Mouse (Mus musculus) CH12.LX (cell line): Measurements from ENCODE around the gene Tcp11. TPM values are rescaled to one million over a fixed set of nuclear protein-coding genes. Genes with fewer than 3 reads are reported as not detected.

Experiments
- DNase-seq: peaks from one replicate; pipeline ENCODE4 v3.0.0-alpha.2; 2013; ENCODE audit errors: extremely low read depth
- H3K27ac ChIP-seq: 2 replicates; pipeline ENCODE4 v1.5.1; 2012; ENCODE audit warnings: low read depth, mild to moderate bottlenecking, control low read depth, moderate library complexity; ENCODE audit not compliant: insufficient read depth
- H3K27me3 ChIP-seq: replicated peaks from 2 replicates; pipeline ENCODE3; 2012; ENCODE audit warnings: inconsistent platforms
- H3K36me3 ChIP-seq, 2 experiments: replicated peaks in 1 of 2; 2 replicates each; pipeline versions ENCODE3 to v1.6.1; 2012; ENCODE audit warnings: inconsistent platforms in 1 of 2, low read length in 1 of 2, mild to moderate bottlenecking in 1 of 2, mixed read lengths in 1 of 2, moderate library complexity in 1 of 2; ENCODE audit not compliant: control insufficient read depth in 1 of 2, insufficient read depth in 1 of 2
- H3K4me1 ChIP-seq, 2 experiments: 2 replicates each; pipeline ENCODE4 v1.6.1; 2012; ENCODE audit warnings: inconsistent platforms in 1 of 2, moderate library complexity in 1 of 2; ENCODE audit not compliant: insufficient read depth in 2 of 2, control insufficient read depth in 1 of 2
- H3K4me2 ChIP-seq: 2 replicates; pipeline ENCODE4 v1.6.1; 2012; ENCODE audit warnings: low read depth, mild to moderate bottlenecking, control low read depth; ENCODE audit not compliant: poor library complexity, insufficient read depth, severe bottlenecking
- H3K4me3 ChIP-seq, 3 experiments: fragments of 150-350 bp in 1 of 3; sonication (generic) in 1 of 3; replicated peaks in 1 of 3; 2 replicates each; pipeline versions ENCODE3 to v1.5.1; 2011 to 2012; ENCODE audit warnings: low read depth in 2 of 3, low read length in 2 of 3, mild to moderate bottlenecking in 2 of 3, moderate library complexity in 2 of 3, control low read depth in 1 of 3, improper control_type of control experiment in 1 of 3, inconsistent platforms in 1 of 3, mixed read lengths in 1 of 3; ENCODE audit not compliant: poor library complexity in 1 of 3
- H3K79me2 ChIP-seq: replicated peaks from 2 replicates; pipeline ENCODE4 v1.6.1; 2012; ENCODE audit warnings: mild to moderate bottlenecking, moderate library complexity; ENCODE audit not compliant: control insufficient read depth, poor library complexity, insufficient read depth, severe bottlenecking; ENCODE audit errors: extremely low read depth
- H3K9ac ChIP-seq: 2 replicates; pipeline ENCODE4 v1.6.1; 2012; ENCODE audit warnings: low read depth, mild to moderate bottlenecking, control low read depth, moderate library complexity; ENCODE audit not compliant: insufficient read depth
- H3K9me3 ChIP-seq: replicated peaks from 2 replicates; pipeline ENCODE3; 2012; ENCODE audit warnings: low read length, inconsistent platforms, mixed read lengths
- BHLHE40 ChIP-seq: IDR thresholded peaks from 2 replicates; pipeline ENCODE4 v1.6.1; 2011; ENCODE audit warnings: mild to moderate bottlenecking, low read depth, low read length, improper control_type of control experiment
- CHD1 ChIP-seq: IDR thresholded peaks from 2 replicates; pipeline ENCODE4 v1.6.1; 2012; ENCODE audit warnings: low read depth, low read length, improper control_type of control experiment, inconsistent platforms
- CHD2 ChIP-seq: IDR thresholded peaks from 2 replicates; pipeline ENCODE4 v1.6.1; 2011; ENCODE audit warnings: low read length, improper control_type of control experiment
- ELF1 ChIP-seq: IDR thresholded peaks from 2 replicates; pipeline ENCODE4 v1.6.1; 2014; ENCODE audit warnings: low read depth, mild to moderate bottlenecking, inconsistent platforms, low read length, improper control_type of control experiment
- EP300 ChIP-seq: IDR thresholded peaks from 2 replicates; pipeline ENCODE4 v1.6.1; 2011; ENCODE audit warnings: low read length, improper control_type of control experiment
- GABPA ChIP-seq: IDR thresholded peaks from 2 replicates; pipeline ENCODE4 v1.6.1; 2012; ENCODE audit warnings: low read depth, low read length, improper control_type of control experiment, inconsistent platforms; ENCODE audit not compliant: insufficient replicate concordance
- IRF4 ChIP-seq: IDR thresholded peaks from 2 replicates; pipeline ENCODE4 v1.6.1; 2014; ENCODE audit warnings: low read depth, mild to moderate bottlenecking, inconsistent platforms, low read length, improper control_type of control experiment
- JUND ChIP-seq: conservative IDR thresholded peaks from 2 replicates; pipeline ENCODE4 v1.6.1; 2011; ENCODE audit warnings: low read depth, low read length, improper control_type of control experiment
- MAFK ChIP-seq: IDR thresholded peaks from 2 replicates; pipeline ENCODE4 v1.6.1; 2011; ENCODE audit warnings: low read length, improper control_type of control experiment; ENCODE audit not compliant: insufficient replicate concordance
- MAX ChIP-seq: IDR thresholded peaks from 2 replicates; pipeline ENCODE4 v1.6.1; 2011; ENCODE audit warnings: low read length, improper control_type of control experiment
- MAZ ChIP-seq: IDR thresholded peaks from 2 replicates; pipeline ENCODE4 v1.6.1; 2012; ENCODE audit warnings: low read depth, mild to moderate bottlenecking, inconsistent platforms, low read length, improper control_type of control experiment, moderate library complexity
- MEF2A ChIP-seq: IDR thresholded peaks from 2 replicates; pipeline ENCODE4 v1.6.1; 2014; ENCODE audit warnings: low read depth, mild to moderate bottlenecking, inconsistent platforms, low read length, improper control_type of control experiment, borderline replicate concordance
- MXI1 ChIP-seq: IDR thresholded peaks from 2 replicates; pipeline ENCODE4 v1.6.1; 2011; ENCODE audit warnings: mild to moderate bottlenecking, low read depth, low read length, improper control_type of control experiment
- NELFE ChIP-seq: IDR thresholded peaks from 2 replicates; pipeline ENCODE4 v1.6.1; 2011; ENCODE audit warnings: low read depth, low read length, improper control_type of control experiment
- NRF1 ChIP-seq: IDR thresholded peaks from 2 replicates; pipeline ENCODE4 v1.6.1; 2014; ENCODE audit warnings: low read depth, mild to moderate bottlenecking, inconsistent platforms, low read length, improper control_type of control experiment, moderate library complexity
- PAX5 ChIP-seq: IDR thresholded peaks from 2 replicates; pipeline ENCODE4 v1.6.1; 2012; ENCODE audit warnings: low read length, inconsistent platforms, mixed read lengths
- POLR2A ChIP-seq: IDR thresholded peaks from 2 replicates; pipeline ENCODE4 v1.6.1; 2011; ENCODE audit warnings: low read depth, mild to moderate bottlenecking, improper control_type of control experiment, low read length
- POLR2AphosphoS2 ChIP-seq: IDR thresholded peaks from 2 replicates; pipeline ENCODE4 v1.6.1; 2011; ENCODE audit warnings: low read depth, low read length, improper control_type of control experiment
- TBP ChIP-seq: conservative IDR thresholded peaks from 2 replicates; pipeline ENCODE4 v1.6.1; 2011; ENCODE audit warnings: low read depth, low read length, improper control_type of control experiment
- TCF12 ChIP-seq: IDR thresholded peaks from 2 replicates; pipeline ENCODE4 v1.6.1; 2014; ENCODE audit warnings: low read depth, mild to moderate bottlenecking, inconsistent platforms, low read length, improper control_type of control experiment
- USF2 ChIP-seq: conservative IDR thresholded peaks from 2 replicates; pipeline ENCODE4 v1.6.1; 2011; ENCODE audit warnings: low read depth, low read length, improper control_type of control experiment
- ZKSCAN1 ChIP-seq: IDR thresholded peaks from 2 replicates; pipeline ENCODE4 v1.6.1; 2012; ENCODE audit warnings: low read depth, inconsistent platforms, low read length, improper control_type of control experiment, borderline replicate concordance
- ZNF384 ChIP-seq: IDR thresholded peaks from 2 replicates; pipeline ENCODE4 v1.6.1; 2012; ENCODE audit warnings: low read depth, low read length, improper control_type of control experiment, inconsistent platforms
- dilution Hi-C: fragments of 300-500 bp; cut with MboI; formaldehyde crosslinking; loops from 2 replicates; pipeline ENCODE4 v1.14.3; 2020; ENCODE audit warnings: low sequenced_read_pairs; ENCODE audit not compliant: extremely low pct_unique_long_range_greater_than_20kb, extremely low pct_ligation_motif_present
- in situ Hi-C: fragments of 300-500 bp; cut with MboI; formaldehyde crosslinking; loops from 3 replicates; pipeline ENCODE4 v1.14.3; 2019; ENCODE audit warnings: low sequenced_read_pairs, low pct_ligation_motif_present, low pct_unique_long_range_greater_than_20kb, mixed read lengths
- polyA plus RNA-seq: library from polyadenylated mRNA; unstranded; fragments of >175 nt; gene quantifications from 2 replicates; pipeline ENCODE4 v1.2.1, GENCODE M21; 2012; ENCODE audit warnings: low read depth; ENCODE audit not compliant: insufficient read length
- total RNA-seq, 2 experiments: library from RNA; depleted of rRNA; stranded (reverse); fragments of 300-350 nt in 1 of 2; fragments of >200 nt in 1 of 2; gene quantifications; 2 replicates each; pipeline ENCODE4 v1.2.3; 2012 to 2014

The Tcp11 gene
- total and polyA plus RNA-seq, 3 experiments: not detected

GRCm38 (mm10) chr17:28040620-28041019 lies 39.8 kb downstream of the Tcp11 start:
- H3K4me3 ChIP-seq: no peak overlapping the region
- no peak overlapping the region for H3K4me2 ChIP-seq
- dilution Hi-C loops: no loop called here
- TF ChIP-seq MAFK: no peak
- TF ChIP-seq MAX: no peak
- TF ChIP-seq POLR2A: no peak
- TF ChIP-seq TBP: no peak
- TF ChIP-seq MXI1: no peak
- TF ChIP-seq, all 38 proteins: peak for 0
- H3K36me3 ChIP-seq: peaks cover 0 to 61% of the 10 kb centered on the region in 2 experiments
- no peaks in the 10 kb centered on the region for H3K79me2 ChIP-seq
- no peaks in the 10 kb centered on the region for H3K9me3 ChIP-seq
- no peak overlapping the region for H3K27ac ChIP-seq
- no peak for DNase-seq
- in situ Hi-C loops: no loop called here
- H3K9ac ChIP-seq: no peak overlapping the region
- H3K27me3 ChIP-seq: no peaks in the 10 kb centered on the region
- no peaks in the 10 kb centered on the region for H3K4me1 ChIP-seq

GRCm38 (mm10) chr17:28036813-28037756 lies 43.4 kb downstream of the Tcp11 start:
- no peak overlapping the region for H3K27ac ChIP-seq
- no peaks in the 10 kb centered on the region for H3K79me2 ChIP-seq
- no peaks in the 10 kb centered on the region for H3K27me3 ChIP-seq
- no peak for DNase-seq
- no peaks in the 10 kb centered on the region for H3K4me1 ChIP-seq
- H3K4me3 ChIP-seq: no peak overlapping the region
- in situ Hi-C loops: no loop called here
- dilution Hi-C loops: no loop called here
- TF ChIP-seq CHD1 (no peak), ZNF384 (no peak), PAX5 (no peak), GABPA (no peak), NELFE (no peak), MXI1 (no peak), CHD2 (no peak), MEF2A (no peak)
- no peaks in the 10 kb centered on the region for H3K9me3 ChIP-seq
- H3K36me3 ChIP-seq: peaks cover 0 to 51% of the 10 kb centered on the region in 2 experiments
- no peak overlapping the region for H3K4me2 ChIP-seq
- no peak overlapping the region for H3K9ac ChIP-seq

GRCm38 (mm10) chr17:28034986-28035385 lies 45.5 kb downstream of the Tcp11 start:
- no peak for DNase-seq
- in situ Hi-C loops: no loop called here
- dilution Hi-C loops: no loop called here
- Histone ChIP-seq H3K36me3 (peaks cover 0 to 46% of the 10 kb centered on the region in 2 experiments), H3K9ac (no peak overlapping the region), H3K4me3 (no peak overlapping the region), H3K9me3 (no peaks in the 10 kb centered on the region), H3K4me1 (no peaks in the 10 kb centered on the region), H3K4me2 (no peak overlapping the region), H3K27ac (no peak overlapping the region), H3K79me2 (no peaks in the 10 kb centered on the region), H3K27me3 (no peaks in the 10 kb centered on the region)
- TF ChIP-seq MXI1 (no peak), BHLHE40 (no peak), POLR2A (no peak), ELF1 (no peak), IRF4 (no peak), JUND (no peak), MAX (no peak), MAZ (no peak), ZKSCAN1 (no peak), NRF1 (no peak), USF2 (no peak), EP300 (no peak), PAX5 (no peak), TCF12 (no peak), POLR2AphosphoS2 (no peak)
